Mouse (Mus musculus): ENCODE measurements around the gene Jdp2.

Jdp2 gene

GRCm38 (mm10) chr12:85601531-85601930, 2.7 kb downstream of the Jdp2 start:
- no peak for DNase-seq (ENCODE audit: low spot score in 2 of 2)

- no peak for DNase-seq (ENCODE audit: low spot score in 2 of 2)
These were observed 3.3 kb downstream of the Jdp2 start for GRCm38 (mm10) chr12:85602153-85602552.

- no peak for DNase-seq (ENCODE audit: low spot score in 2 of 2)
These were observed 4.0 kb downstream of the Jdp2 start for GRCm38 (mm10) chr12:85602811-85603210.

- DNase-seq (ENCODE audit: low spot score in 2 of 2) = no peak
These were observed 4.9 kb downstream of the Jdp2 start for GRCm38 (mm10) chr12:85603767-85604166.

- no peak for DNase-seq (ENCODE audit: low spot score in 2 of 2)
These were observed 5.6 kb downstream of the Jdp2 start for GRCm38 (mm10) chr12:85604301-85604998.

GRCm38 (mm10) chr12:85607519-85608449, 9.0 kb downstream of the Jdp2 start:
- DNase-seq (ENCODE audit: low spot score in 2 of 2) = no peak

GRCm38 (mm10) chr12:85610167-85610566, 11.3 kb downstream of the Jdp2 start:
- peak in 1 of 2 experiments; percentile 50 for DNase-seq (ENCODE audit: low spot score in 2 of 2)

- DNase-seq (ENCODE audit: low spot score in 2 of 2) = no peak
These were observed 15.3 kb downstream of the Jdp2 start for GRCm38 (mm10) chr12:85614090-85614489.

GRCm38 (mm10) chr12:85615486-85615885, 16.7 kb downstream of the Jdp2 start:
- no peak for DNase-seq (ENCODE audit: low spot score in 2 of 2)

GRCm38 (mm10) chr12:85617885-85618284, 19.1 kb downstream of the Jdp2 start:
- no peak for DNase-seq (ENCODE audit: low spot score in 2 of 2)

GRCm38 (mm10) chr12:85618430-85618829, 19.6 kb downstream of the Jdp2 start:
- no peak for DNase-seq (ENCODE audit: low spot score in 2 of 2)

GRCm38 (mm10) chr12:85619283-85619897, 20.6 kb downstream of the Jdp2 start:
- DNase-seq (ENCODE audit: low spot score in 2 of 2) = no peak

GRCm38 (mm10) chr12:85619898-85620443, 21.1 kb downstream of the Jdp2 start:
- DNase-seq (ENCODE audit: low spot score in 2 of 2) = no peak

- DNase-seq (ENCODE audit: low spot score in 2 of 2) = no peak
These were observed 22.2 kb downstream of the Jdp2 start for GRCm38 (mm10) chr12:85621027-85621426.

- no peak for DNase-seq (ENCODE audit: low spot score in 2 of 2)
These were observed 22.8 kb downstream of the Jdp2 start for GRCm38 (mm10) chr12:85621673-85622072.

- DNase-seq (ENCODE audit: low spot score in 2 of 2) = no peak
These were observed 24.9 kb downstream of the Jdp2 start for GRCm38 (mm10) chr12:85623711-85624110.

GRCm38 (mm10) chr12:85624652-85625051, 25.8 kb downstream of the Jdp2 start:
- DNase-seq (ENCODE audit: low spot score in 2 of 2) = no peak

GRCm38 (mm10) chr12:85625852-85626251, 27.0 kb downstream of the Jdp2 start:
- DNase-seq (ENCODE audit: low spot score in 2 of 2) = no peak

GRCm38 (mm10) chr12:85629661-85630481, 31.0 kb downstream of the Jdp2 start:
- no peak for DNase-seq (ENCODE audit: low spot score in 2 of 2)

- DNase-seq (ENCODE audit: low spot score in 2 of 2) = no peak
These were observed 32.4 kb downstream of the Jdp2 start for GRCm38 (mm10) chr12:85631196-85631595.

GRCm38 (mm10) chr12:85632321-85632720, 33.5 kb downstream of the Jdp2 start:
- no peak for DNase-seq (ENCODE audit: low spot score in 2 of 2)
